Mouse (Mus musculus) heart, adult 2 months (tissue): Measurements from ENCODE around the gene Gm12830.

ENCODE experiments used
- CTCF ChIP-seq: fragments of 200-600 bp; IDR thresholded peaks from 2 replicates; pipeline ENCODE4 v1.8.1; 2022; ENCODE audit warnings: antibody characterized with exemption, mild to moderate bottlenecking, moderate library complexity
- EP300 ChIP-seq: fragments of 200-500 bp; IDR thresholded peaks from 2 replicates; pipeline ENCODE4 v1.6.1; 2011; ENCODE audit warnings: low read depth, low read length, control low read depth; ENCODE audit not compliant: insufficient read depth
- POLR2A ChIP-seq: fragments of 200-500 bp; IDR thresholded peaks from 2 replicates; pipeline ENCODE4 v1.6.1; 2011; ENCODE audit warnings: mild to moderate bottlenecking, low read depth, low read length, control low read depth; ENCODE audit not compliant: insufficient read depth

DNA sequence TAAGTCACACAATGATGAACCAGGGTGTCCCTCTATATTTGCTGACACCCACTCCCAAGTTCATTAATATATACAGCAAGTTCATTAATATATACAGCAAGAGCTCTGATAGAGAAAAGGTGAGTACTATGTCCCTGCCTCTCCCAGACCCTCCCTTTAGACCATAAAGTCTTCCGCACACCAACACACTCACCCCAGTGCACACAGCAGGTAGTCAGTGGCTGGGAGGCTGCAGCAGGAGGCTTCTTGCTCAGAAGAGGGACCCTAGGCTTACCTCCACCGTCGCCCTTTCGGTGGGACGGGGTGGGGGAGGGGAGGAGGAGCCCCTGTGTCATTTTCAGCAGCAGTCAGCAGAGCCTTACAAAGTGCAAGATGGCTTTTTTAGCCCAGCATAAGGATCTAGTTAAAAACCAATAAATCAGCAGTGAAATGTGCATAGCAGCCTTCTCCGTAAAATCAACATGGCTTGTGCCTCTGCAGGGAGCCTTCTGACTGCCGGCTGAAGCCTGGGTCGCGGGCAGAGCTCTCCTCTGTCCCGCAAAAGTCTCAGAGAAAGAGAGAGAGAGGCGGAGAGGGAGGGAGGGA, 20.9 kb downstream of the Gm12830 start:
- no peak for TF ChIP-seq POLR2A
- no peak for TF ChIP-seq CTCF
- TF ChIP-seq EP300: no peak
